Mouse (Mus musculus) lung, postnatal 0 days (tissue): Measurements from ENCODE around the gene D7Ertd443e. TPM values are rescaled to one million over a fixed set of nuclear protein-coding genes. Genes with fewer than 3 reads are reported as not detected.
A peak's percentile ranks its signal among the peaks of the same experiment; 100 is the strongest.

Experiments used
- ATAC-seq: fragments of 200-750 bp; cut with Nextera tagmentation; 2 replicates; pipeline ENCODE4 v1.8.0; 2017; ENCODE audit warnings: moderate library complexity
- DNase-seq: peaks from one replicate; pipeline ENCODE4 v3.0.0-alpha.2; 2016; ENCODE audit warnings: low spot score
- H3K27ac ChIP-seq: fragments of 300-500 bp; sonication (generic); 2 replicates; pipeline ENCODE4 v1.5.1; 2014; ENCODE audit warnings: antibody characterized with exemption, mild to moderate bottlenecking, low read length, mixed read lengths
- H3K27me3 ChIP-seq: fragments of 300-500 bp; sonication (generic); replicated peaks from 2 replicates; pipeline ENCODE4 v1.6.1; 2014; ENCODE audit warnings: low read length, mixed read lengths; ENCODE audit not compliant: insufficient read depth
- H3K36me3 ChIP-seq: fragments of 300-500 bp; sonication (generic); 2 replicates; pipeline ENCODE4 v1.6.1; 2014; ENCODE audit warnings: low read length, mixed read lengths; ENCODE audit not compliant: insufficient read depth
- H3K4me1 ChIP-seq: fragments of 300-500 bp; sonication (generic); 2 replicates; pipeline ENCODE4 v1.6.1; 2014; ENCODE audit warnings: antibody characterized with exemption, low read depth, low read length, mixed read lengths; ENCODE audit not compliant: insufficient read depth
- H3K4me2 ChIP-seq: fragments of 300-500 bp; sonication (generic); replicated peaks from 2 replicates; pipeline ENCODE4 v1.6.1; 2014; ENCODE audit warnings: low read depth, mild to moderate bottlenecking, low read length, moderate library complexity, mixed read lengths
- H3K4me3 ChIP-seq: fragments of 300-500 bp; sonication (generic); 2 replicates; pipeline ENCODE4 v1.5.1; 2014; ENCODE audit warnings: low read depth, low read length
- H3K9ac ChIP-seq: fragments of 300-500 bp; sonication (generic); replicated peaks from 2 replicates; pipeline ENCODE4 v1.6.1; 2014; ENCODE audit warnings: low read depth, mild to moderate bottlenecking
- H3K9me3 ChIP-seq: fragments of 300-500 bp; sonication (generic); 2 replicates; pipeline ENCODE4 v1.6.1; 2016; ENCODE audit warnings: low read length, mixed read lengths
- CTCF ChIP-seq: IDR thresholded peaks from 2 replicates; pipeline ENCODE4 v1.5.1; 2016; ENCODE audit warnings: antibody characterized with exemption, mild to moderate bottlenecking
- EP300 ChIP-seq: IDR thresholded peaks from 2 replicates; pipeline ENCODE4 v1.6.1; 2016; ENCODE audit warnings: antibody characterized with exemption, mild to moderate bottlenecking, control low read depth
- WGBS: fragments of 180-500 bp; shearing (Covaris S2); extraction: QIAGEN DNeasy Blood & Tissue Kit; methylation state at CpG from one replicate; pipeline ENCODE4 v1.1.7; 2014; 5-methylcytosine and 5-hydroxymethylcytosine counted together
- polyA plus RNA-seq: library from polyadenylated mRNA; unstranded; fragments of >200 nt; fragmentation: Nextera tagmentation; extraction: Ambion mirVana; gene quantifications from 2 replicates; pipeline ENCODE4 v1.2.1, GENCODE M21; 2015

Gene D7Ertd443e
- polyA plus RNA-seq, 1 experiment from 2014 or later = 0.17 TPM

GRCm38 (mm10) chr7:134265783-134266182 is 119.7 kb downstream of the D7Ertd443e start:
- Histone ChIP-seq H3K36me3 (no peaks in the 10 kb centered on the region), H3K27me3 (no peaks in the 10 kb centered on the region), H3K9ac (no peak overlapping the region), H3K4me1 (peaks cover 4% of the 10 kb centered on the region; the same call in 1 of the 2 replicates), H3K4me2 (no peak overlapping the region), H3K9me3 (no peaks in the 10 kb centered on the region), H3K4me3 (no peak overlapping the region), H3K27ac (no peak overlapping the region)
- ATAC-seq (no peak), DNase-seq (no peak)
- 71% methylated on average over 4 of the region's 4 CpGs for WGBS
- TF ChIP-seq EP300 (no peak), CTCF (no peak)

- peak overlapping the region; percentile 66 for H3K27ac ChIP-seq
Observed at GRCm38 (mm10) chr7:134263146-134263906, 122.1 kb downstream of the D7Ertd443e start.

GRCm38 (mm10) chr7:134261003-134261701 is 124.3 kb downstream of the D7Ertd443e start:
- H3K9ac ChIP-seq = no peak overlapping the region
- no peak overlapping the region; the same call in 1 of the 2 replicates for H3K27ac ChIP-seq
- H3K36me3 ChIP-seq = no peaks in the 10 kb centered on the region
- no peak overlapping the region for H3K4me3 ChIP-seq
- peaks cover 4% of the 10 kb centered on the region; the same call in 1 of the 2 replicates for H3K4me1 ChIP-seq
- H3K4me2 ChIP-seq = no peak overlapping the region
- peak; percentile 89 for DNase-seq
- ATAC-seq = peak; percentile 72
- H3K9me3 ChIP-seq = no peaks in the 10 kb centered on the region
- H3K27me3 ChIP-seq = no peaks in the 10 kb centered on the region
- 32% methylated on average over 4 of the region's 4 CpGs for WGBS
- TF ChIP-seq CTCF (peak; percentile 24; the same call in 1 of the 2 replicates), EP300 (peak; percentile 85)

More at GRCm38 (mm10) chr7:134263146-134263906, 122.1 kb downstream of the D7Ertd443e start:
- Histone ChIP-seq H3K27me3 (no peaks in the 10 kb centered on the region), H3K4me3 (no peak overlapping the region), H3K4me1 (peaks cover 4% of the 10 kb centered on the region; the same call in 1 of the 2 replicates), H3K36me3 (no peaks in the 10 kb centered on the region), H3K9ac (no peak overlapping the region), H3K9me3 (no peaks in the 10 kb centered on the region), H3K4me2 (no peak overlapping the region)
- TF ChIP-seq EP300 (peak; percentile 88), CTCF (peak; percentile 91)
- DNase-seq (peak; percentile 90), ATAC-seq (peak; percentile 92)
- 26% methylated on average over 4 of the region's 4 CpGs for WGBS

- Histone ChIP-seq H3K9ac (no peak overlapping the region), H3K4me2 (no peak overlapping the region), H3K9me3 (no peaks in the 10 kb centered on the region), H3K4me3 (no peak overlapping the region), H3K27me3 (no peaks in the 10 kb centered on the region), H3K36me3 (no peaks in the 10 kb centered on the region), H3K4me1 (no peaks in the 10 kb centered on the region), H3K27ac (no peak overlapping the region)
- WGBS = 42% methylated on average over 7 of the region's 7 CpGs
- TF ChIP-seq EP300 = peak; percentile 86
- TF ChIP-seq CTCF = peak; percentile 33
- DNase-seq (peak; percentile 81), ATAC-seq (peak; percentile 88)
Observed at GRCm38 (mm10) chr7:134250273-134250870, 135.1 kb downstream of the D7Ertd443e start.

GRCm38 (mm10) chr7:134248041-134248440 is 137.4 kb downstream of the D7Ertd443e start:
- H3K27ac ChIP-seq = no peak overlapping the region
- H3K4me1 ChIP-seq = no peaks in the 10 kb centered on the region
- DNase-seq (no peak), ATAC-seq (no peak)
- H3K4me3 ChIP-seq = no peak overlapping the region
- H3K9me3 ChIP-seq = no peaks in the 10 kb centered on the region
- TF ChIP-seq EP300 (no peak), CTCF (no peak)
- H3K4me2 ChIP-seq = no peak overlapping the region
- no peak overlapping the region for H3K9ac ChIP-seq
- no peaks in the 10 kb centered on the region for H3K27me3 ChIP-seq
- WGBS = 54% methylated on average over 2 of the region's 2 CpGs
- H3K36me3 ChIP-seq = no peaks in the 10 kb centered on the region

- whole genome bisulfite sequencing = 32% methylated on average over 5 of the region's 5 CpGs
- Histone ChIP-seq H3K27ac (no peak overlapping the region), H3K4me1 (no peaks in the 10 kb centered on the region), H3K4me2 (no peak overlapping the region), H3K27me3 (no peaks in the 10 kb centered on the region), H3K9me3 (no peaks in the 10 kb centered on the region), H3K4me3 (no peak overlapping the region), H3K36me3 (no peaks in the 10 kb centered on the region), H3K9ac (no peak overlapping the region)
- no peak for TF ChIP-seq EP300
- no peak for TF ChIP-seq CTCF
- DNase-seq (no peak), ATAC-seq (no peak)
Observed at GRCm38 (mm10) chr7:134246624-134247023, 138.8 kb downstream of the D7Ertd443e start.
